Mouse (Mus musculus): ENCODE measurements around the gene Senp6.

DNA sequence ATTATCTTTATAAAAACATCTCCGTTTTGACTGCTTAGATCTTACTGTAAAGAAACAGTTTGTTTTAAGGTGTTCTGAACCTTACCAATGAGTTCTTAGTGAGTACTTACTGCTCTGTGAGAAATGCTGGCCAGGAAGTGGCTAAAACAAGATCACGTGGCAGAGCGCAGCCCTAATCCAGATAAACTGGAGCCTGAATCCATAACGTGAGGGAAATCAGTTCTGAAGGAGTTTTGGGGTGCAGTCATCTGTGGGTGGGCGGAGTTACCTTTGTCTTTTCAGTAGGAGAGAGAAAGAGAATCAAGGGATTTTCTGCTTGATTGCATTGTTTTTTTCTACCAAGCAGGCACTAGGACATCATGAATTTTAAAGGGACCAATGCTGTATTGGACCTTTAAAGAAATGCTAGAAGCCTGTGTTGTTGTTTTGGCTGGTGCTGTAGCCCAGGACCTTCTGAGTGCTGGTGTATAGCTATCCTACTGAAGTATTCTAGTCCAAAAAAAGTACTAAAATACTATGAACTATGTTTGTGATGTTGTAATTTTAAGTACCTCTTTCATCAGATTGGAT, 121.7 kb downstream of the Senp6 start:
- no peak for TF ChIP-seq CTCF (IDR thresholded peaks at IDR 0.05; ENCODE audit: low read depth, low read length)
- no peak for TF ChIP-seq POLR2A (IDR thresholded peaks at IDR 0.05; ENCODE audit: borderline replicate concordance, low read depth, low read length)
